Mouse (Mus musculus): ENCODE data around the gene Ecm2. TPM values are rescaled to one million over a fixed set of nuclear protein-coding genes. Genes with fewer than 3 reads are reported as not detected.

Gene Ecm2
- polyA plus RNA-seq, 1 experiment from 2014 or later, result 5.8 TPM

GRCm38 (mm10) chr13:49538693-49539092 lies 34.1 kb downstream of the Ecm2 start:
- ATAC-seq (replicated peaks; ENCODE audit: extremely low read depth, insufficient read depth, low FRiP score), result no peak
- WGBS, result 85% methylated on average over 1 of the region's 1 CpGs
- no peaks in the 10 kb centered on the region for H3K27me3 ChIP-seq (ENCODE audit: control insufficient read depth, insufficient read depth, low read length)

DNA sequence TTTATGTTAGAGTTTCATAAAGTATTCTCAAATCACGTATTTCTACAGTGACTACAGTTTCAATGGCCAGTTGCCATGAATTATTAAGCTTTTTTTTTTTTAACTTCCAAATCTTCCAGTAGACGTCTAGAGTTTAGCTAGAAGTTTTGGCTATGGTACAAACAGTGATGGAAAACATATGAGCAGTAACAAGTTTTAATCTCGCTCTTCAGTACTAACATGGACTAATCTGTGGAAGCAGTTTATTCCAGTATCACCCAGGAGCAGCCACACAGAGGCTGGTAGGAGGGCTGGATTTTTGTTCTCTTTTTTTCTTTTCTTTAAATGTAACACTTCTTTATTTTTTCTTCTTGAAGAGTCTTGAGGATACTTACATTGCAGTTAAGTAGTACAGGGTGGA lies 39.7 kb downstream of the Ecm2 start, which contains the start of gene Aspn:
Gene Aspn (plus strand): TSS at position 165 of the 400 bp plus-strand sequence.
- Histone ChIP-seq H3K4me1 (ENCODE audit: control insufficient read depth, insufficient read depth, low read length) (no peaks in the 10 kb centered on the region), H3K4me2 (ENCODE audit: low read depth, low read length) (no peak within 1 kb of the TSS), H3K4me3 (ENCODE audit: low read length) (no peak within 1 kb of the TSS), H3K27me3 (ENCODE audit: control insufficient read depth, insufficient read depth, low read length) (no peaks in the 10 kb centered on the region), H3K9me3 (replicated peaks; ENCODE audit: control insufficient read depth, low read length) (no peaks in the 10 kb centered on the region), H3K9ac (ENCODE audit: low read length) (no peak within 1 kb of the TSS), H3K36me3 (ENCODE audit: control insufficient read depth, insufficient read depth) (no peaks in the 10 kb centered on the region), H3K27ac (ENCODE audit: low read length) (peak within 1 kb of the TSS; percentile 62)
- ATAC-seq (replicated peaks; ENCODE audit: extremely low read depth, insufficient read depth, low FRiP score), result no peak
- 52% methylated on average over 3 of the region's 3 CpGs for WGBS

More at GRCm38 (mm10) chr13:49538693-49539092, 34.1 kb downstream of the Ecm2 start:
- no peak overlapping the region for H3K9ac ChIP-seq (ENCODE audit: low read length)
- no peaks in the 10 kb centered on the region for H3K9me3 ChIP-seq (replicated peaks; ENCODE audit: control insufficient read depth, low read length)
- H3K27ac ChIP-seq (ENCODE audit: low read length), result no peak overlapping the region; the same call in 1 of the 2 replicates
- no peaks in the 10 kb centered on the region for H3K4me1 ChIP-seq (ENCODE audit: control insufficient read depth, insufficient read depth, low read length)
- no peak overlapping the region for H3K4me3 ChIP-seq (ENCODE audit: low read length)
- no peak overlapping the region for H3K4me2 ChIP-seq (ENCODE audit: low read depth, low read length)
- no peaks in the 10 kb centered on the region for H3K36me3 ChIP-seq (ENCODE audit: control insufficient read depth, insufficient read depth)

DNA sequence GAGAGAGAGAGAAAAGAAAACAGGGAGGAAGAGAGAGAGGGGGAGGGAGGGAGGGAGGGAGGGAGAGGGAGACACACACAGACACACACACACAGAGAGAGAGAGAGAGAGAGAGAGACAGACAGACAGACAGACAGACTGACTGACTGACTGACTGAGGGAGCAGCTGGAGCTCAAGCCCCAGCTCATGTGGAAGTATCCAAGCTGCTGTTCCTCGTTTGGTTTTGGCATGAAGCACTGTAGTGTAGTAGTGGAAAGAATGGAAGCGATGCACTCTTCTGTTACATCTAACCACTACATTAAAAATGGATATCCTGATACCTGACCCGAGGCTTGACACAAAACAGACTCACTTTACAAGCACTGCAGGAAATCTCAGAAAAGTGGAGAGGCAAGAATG lies 41.0 kb downstream of the Ecm2 start:
- Histone ChIP-seq H3K4me3 (ENCODE audit: low read length) (peak overlapping the region; percentile 24), H3K27me3 (ENCODE audit: control insufficient read depth, insufficient read depth, low read length) (no peaks in the 10 kb centered on the region), H3K9me3 (replicated peaks; ENCODE audit: control insufficient read depth, low read length) (no peaks in the 10 kb centered on the region), H3K27ac (ENCODE audit: low read length) (peak overlapping the region; percentile 61; the same call in 1 of the 2 replicates), H3K4me1 (ENCODE audit: control insufficient read depth, insufficient read depth, low read length) (no peaks in the 10 kb centered on the region), H3K36me3 (ENCODE audit: control insufficient read depth, insufficient read depth) (no peaks in the 10 kb centered on the region), H3K4me2 (ENCODE audit: low read depth, low read length) (no peak overlapping the region), H3K9ac (ENCODE audit: low read length) (no peak overlapping the region)
- 19% methylated on average over 3 of the region's 3 CpGs for WGBS
- ATAC-seq (replicated peaks; ENCODE audit: extremely low read depth, insufficient read depth, low FRiP score), result no peak

GRCm38 (mm10) chr13:49546517-49546916 lies 41.9 kb downstream of the Ecm2 start:
- no peak overlapping the region; the same call in 1 of the 2 replicates for H3K9ac ChIP-seq (ENCODE audit: low read length)
- H3K4me3 ChIP-seq (ENCODE audit: low read length), result no peak overlapping the region
- no peaks in the 10 kb centered on the region for H3K27me3 ChIP-seq (ENCODE audit: control insufficient read depth, insufficient read depth, low read length)
- no peaks in the 10 kb centered on the region for H3K36me3 ChIP-seq (ENCODE audit: control insufficient read depth, insufficient read depth)
- H3K9me3 ChIP-seq (replicated peaks; ENCODE audit: control insufficient read depth, low read length), result no peaks in the 10 kb centered on the region
- ATAC-seq (replicated peaks; ENCODE audit: extremely low read depth, insufficient read depth, low FRiP score), result no peak
- 62% methylated on average over 1 of the region's 1 CpGs for WGBS
- H3K4me2 ChIP-seq (ENCODE audit: low read depth, low read length), result peak overlapping the region; percentile 28
- H3K27ac ChIP-seq (ENCODE audit: low read length), result peak overlapping the region; percentile 62
- H3K4me1 ChIP-seq (ENCODE audit: control insufficient read depth, insufficient read depth, low read length), result no peaks in the 10 kb centered on the region

DNA sequence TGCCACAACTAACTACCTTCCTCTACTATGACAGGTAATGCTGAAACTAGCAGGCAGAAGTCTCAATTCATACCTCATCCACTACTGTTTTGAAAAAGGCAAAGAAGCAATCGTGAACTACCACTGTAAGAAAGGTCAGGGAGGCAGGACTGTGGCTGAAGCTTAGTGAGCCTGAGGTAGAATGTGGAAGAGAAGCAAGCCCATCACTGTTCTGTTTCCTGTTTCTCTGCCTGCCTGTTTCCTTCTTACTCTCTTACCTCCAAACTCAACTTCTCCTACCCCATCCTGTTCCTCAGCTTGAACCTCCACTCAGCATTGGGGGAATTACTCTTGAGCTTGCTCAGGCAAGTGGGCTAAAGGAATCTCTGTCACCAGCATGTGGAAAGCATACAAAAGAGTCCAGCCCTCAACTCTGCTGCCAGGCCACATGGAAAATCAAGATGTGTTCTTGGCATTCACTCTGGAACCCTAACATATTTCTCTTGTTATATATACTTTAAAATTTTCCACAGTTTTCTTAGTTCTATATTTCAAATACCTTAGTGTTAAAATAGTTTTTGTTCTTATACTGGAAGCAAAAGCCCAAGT lies 43.0 kb downstream of the Ecm2 start:
- Histone ChIP-seq H3K9me3 (replicated peaks; ENCODE audit: control insufficient read depth, low read length) (no peaks in the 10 kb centered on the region), H3K36me3 (ENCODE audit: control insufficient read depth, insufficient read depth) (no peaks in the 10 kb centered on the region), H3K9ac (ENCODE audit: low read length) (no peak overlapping the region), H3K4me1 (ENCODE audit: control insufficient read depth, insufficient read depth, low read length) (no peaks in the 10 kb centered on the region), H3K4me3 (ENCODE audit: low read length) (no peak overlapping the region), H3K27me3 (ENCODE audit: control insufficient read depth, insufficient read depth, low read length) (no peaks in the 10 kb centered on the region), H3K4me2 (ENCODE audit: low read depth, low read length) (no peak overlapping the region), H3K27ac (ENCODE audit: low read length) (no peak overlapping the region)
- ATAC-seq (replicated peaks; ENCODE audit: extremely low read depth, insufficient read depth, low FRiP score), result no peak
- WGBS, result 65% methylated on average over 1 of the region's 1 CpGs

GRCm38 (mm10) chr13:49549616-49550015 lies 45.0 kb downstream of the Ecm2 start:
- H3K27me3 ChIP-seq (ENCODE audit: control insufficient read depth, insufficient read depth, low read length), result no peaks in the 10 kb centered on the region
- 87% methylated on average over 3 of the region's 3 CpGs for WGBS
- H3K27ac ChIP-seq (ENCODE audit: low read length), result no peak overlapping the region
- H3K4me3 ChIP-seq (ENCODE audit: low read length), result no peak overlapping the region
- no peak overlapping the region for H3K9ac ChIP-seq (ENCODE audit: low read length)
- ATAC-seq (replicated peaks; ENCODE audit: extremely low read depth, insufficient read depth, low FRiP score), result no peak
- no peaks in the 10 kb centered on the region for H3K9me3 ChIP-seq (replicated peaks; ENCODE audit: control insufficient read depth, low read length)
- H3K4me2 ChIP-seq (ENCODE audit: low read depth, low read length), result no peak overlapping the region
- H3K4me1 ChIP-seq (ENCODE audit: control insufficient read depth, insufficient read depth, low read length), result no peaks in the 10 kb centered on the region
- H3K36me3 ChIP-seq (ENCODE audit: control insufficient read depth, insufficient read depth), result no peaks in the 10 kb centered on the region

DNA sequence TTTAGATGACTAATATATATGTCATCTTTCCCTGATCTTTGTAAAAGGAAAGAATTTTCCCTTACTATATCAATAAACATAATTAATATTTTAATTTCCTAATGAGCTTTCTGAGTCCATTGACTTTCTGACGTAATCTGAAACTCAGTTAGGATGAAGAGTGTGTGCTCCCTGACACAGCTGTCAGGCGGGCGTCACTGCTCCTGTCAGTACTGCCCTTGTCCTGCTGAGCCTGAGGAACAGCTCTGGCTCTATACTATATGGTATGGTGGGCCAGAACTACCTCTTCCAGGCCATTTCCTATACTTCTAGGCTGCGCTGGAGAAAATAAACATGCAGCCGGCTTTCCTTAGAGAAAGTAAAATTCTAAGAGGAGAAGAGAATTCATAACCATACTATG lies 49.9 kb downstream of the Ecm2 start:
- ATAC-seq (replicated peaks; ENCODE audit: extremely low read depth, insufficient read depth, low FRiP score), result no peak
- Histone ChIP-seq H3K4me3 (ENCODE audit: low read length) (no peak overlapping the region), H3K9me3 (replicated peaks; ENCODE audit: control insufficient read depth, low read length) (no peaks in the 10 kb centered on the region), H3K4me1 (ENCODE audit: control insufficient read depth, insufficient read depth, low read length) (peaks cover 3% of the 10 kb centered on the region; the same call in 1 of the 2 replicates), H3K27me3 (ENCODE audit: control insufficient read depth, insufficient read depth, low read length) (no peaks in the 10 kb centered on the region), H3K4me2 (ENCODE audit: low read depth, low read length) (no peak overlapping the region), H3K36me3 (ENCODE audit: control insufficient read depth, insufficient read depth) (no peaks in the 10 kb centered on the region), H3K27ac (ENCODE audit: low read length) (no peak overlapping the region), H3K9ac (ENCODE audit: low read length) (no peak overlapping the region)
- 71% methylated on average over 5 of the region's 5 CpGs for WGBS

DNA sequence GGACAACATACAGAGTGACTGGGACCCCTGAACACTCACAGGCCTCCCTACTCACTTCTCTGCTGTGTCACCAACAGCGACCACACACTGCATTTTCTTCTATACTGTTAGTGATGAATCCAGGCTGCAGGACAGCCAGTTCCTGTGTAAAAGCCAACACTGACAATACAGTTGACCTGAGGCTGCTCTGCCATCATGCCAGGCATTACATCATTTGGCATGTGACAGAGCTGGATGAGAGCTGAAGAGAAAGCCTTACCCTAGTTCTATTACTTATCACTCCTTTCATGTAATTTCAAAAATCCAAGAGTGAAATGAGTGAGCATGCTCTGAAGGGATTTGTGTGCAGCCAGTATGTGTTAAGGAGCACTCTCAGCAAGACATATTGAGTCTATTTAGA lies 51.6 kb downstream of the Ecm2 start:
- WGBS, result 76% methylated on average over 1 of the region's 1 CpGs
- Histone ChIP-seq H3K4me1 (ENCODE audit: control insufficient read depth, insufficient read depth, low read length) (peaks cover 3% of the 10 kb centered on the region; the same call in 1 of the 2 replicates), H3K27ac (ENCODE audit: low read length) (no peak overlapping the region), H3K4me2 (ENCODE audit: low read depth, low read length) (no peak overlapping the region), H3K4me3 (ENCODE audit: low read length) (no peak overlapping the region), H3K9ac (ENCODE audit: low read length) (no peak overlapping the region), H3K36me3 (ENCODE audit: control insufficient read depth, insufficient read depth) (no peaks in the 10 kb centered on the region), H3K9me3 (replicated peaks; ENCODE audit: control insufficient read depth, low read length) (no peaks in the 10 kb centered on the region), H3K27me3 (ENCODE audit: control insufficient read depth, insufficient read depth, low read length) (no peaks in the 10 kb centered on the region)
- ATAC-seq (replicated peaks; ENCODE audit: extremely low read depth, insufficient read depth, low FRiP score), result no peak

- WGBS, result 57% methylated on average over 1 of the region's 1 CpGs
- H3K9me3 ChIP-seq (replicated peaks; ENCODE audit: control insufficient read depth, low read length), result no peaks in the 10 kb centered on the region
- H3K4me1 ChIP-seq (ENCODE audit: control insufficient read depth, insufficient read depth, low read length), result peaks cover 3% of the 10 kb centered on the region; the same call in 1 of the 2 replicates
- ATAC-seq (replicated peaks; ENCODE audit: extremely low read depth, insufficient read depth, low FRiP score), result no peak
- H3K27ac ChIP-seq (ENCODE audit: low read length), result no peak overlapping the region
- no peak overlapping the region for H3K4me2 ChIP-seq (ENCODE audit: low read depth, low read length)
- no peaks in the 10 kb centered on the region for H3K36me3 ChIP-seq (ENCODE audit: control insufficient read depth, insufficient read depth)
- H3K9ac ChIP-seq (ENCODE audit: low read length), result no peak overlapping the region
- H3K27me3 ChIP-seq (ENCODE audit: control insufficient read depth, insufficient read depth, low read length), result no peaks in the 10 kb centered on the region
- H3K4me3 ChIP-seq (ENCODE audit: low read length), result no peak overlapping the region
Measured at GRCm38 (mm10) chr13:49556924-49557323, 52.3 kb downstream of the Ecm2 start.

Data from heart, embryonic 16.5 days (tissue).